Mouse (Mus musculus) kidney, postnatal 0 days (tissue): ENCODE data around the gene Erc1. TPM values are rescaled to one million over a fixed set of nuclear protein-coding genes. Genes with fewer than 3 reads are reported as not detected.

ENCODE experiments used
- ATAC-seq: fragments of 200-750 bp; cut with Nextera tagmentation; replicated peaks from 2 replicates; pipeline ENCODE4 v1.8.0; 2017; ENCODE audit warnings: low read depth, moderate number of reproducible peaks, moderate TSS enrichment, moderate library complexity; ENCODE audit not compliant: low FRiP score
- DNase-seq: peaks from one replicate; pipeline ENCODE4 v3.0.0-alpha.2; 2016; ENCODE audit warnings: low spot score
- H3K27ac ChIP-seq: fragments of 300-500 bp; sonication (generic); 2 replicates; pipeline ENCODE4 v1.5.1; 2014; ENCODE audit warnings: mild to moderate bottlenecking
- H3K27me3 ChIP-seq: fragments of 300-500 bp; sonication (generic); 2 replicates; pipeline ENCODE4 v1.6.1; 2014; ENCODE audit warnings: low read length, mixed read lengths; ENCODE audit not compliant: insufficient read depth
- H3K36me3 ChIP-seq: fragments of 300-500 bp; sonication (generic); 2 replicates; pipeline ENCODE4 v1.6.1; 2014; ENCODE audit warnings: low read length, mixed read lengths; ENCODE audit not compliant: insufficient read depth
- H3K4me1 ChIP-seq: fragments of 300-500 bp; sonication (generic); replicated peaks from 2 replicates; pipeline ENCODE4 v1.6.1; 2014; ENCODE audit warnings: antibody characterized with exemption, low read length, mixed read lengths; ENCODE audit not compliant: insufficient read depth
- H3K4me2 ChIP-seq: fragments of 300-500 bp; sonication (generic); 2 replicates; pipeline ENCODE4 v1.6.1; 2014; ENCODE audit warnings: mild to moderate bottlenecking, low read length, moderate library complexity, mixed read lengths
- H3K4me3 ChIP-seq: fragments of 300-500 bp; sonication (generic); replicated peaks from 2 replicates; pipeline ENCODE4 v1.5.1; 2014; ENCODE audit warnings: low read depth, low read length
- H3K9ac ChIP-seq: fragments of 300-500 bp; sonication (generic); 2 replicates; pipeline ENCODE4 v1.6.1; 2014; ENCODE audit warnings: low read depth, low read length
- H3K9me3 ChIP-seq: fragments of 300-500 bp; sonication (generic); replicated peaks from 2 replicates; pipeline ENCODE4 v1.6.1; 2016; ENCODE audit warnings: low read length, inconsistent platforms, mixed read lengths
- CTCF ChIP-seq: IDR thresholded peaks from 2 replicates; pipeline ENCODE4 v1.5.1; 2016; ENCODE audit warnings: antibody characterized with exemption, low read depth, mild to moderate bottlenecking, moderate library complexity
- WGBS: fragments of 180-500 bp; shearing (Covaris S2); extraction: QIAGEN DNeasy Blood & Tissue Kit; methylation state at CpG from one replicate; pipeline ENCODE4 v1.1.7; 2014; 5-methylcytosine and 5-hydroxymethylcytosine counted together
- polyA plus RNA-seq: library from polyadenylated mRNA; unstranded; fragments of >200 nt; fragmentation: Nextera tagmentation; extraction: Ambion mirVana; gene quantifications from 2 replicates; pipeline ENCODE4 v1.2.1, GENCODE M21; 2015

Erc1 gene
- polyA plus RNA-seq, 1 experiment from 2014 or later: 10.6 TPM

- 77% methylated on average over 4 of the region's 4 CpGs for WGBS
- H3K9me3 ChIP-seq: no peaks in the 10 kb centered on the region
- H3K27ac ChIP-seq: no peak overlapping the region
- no peak overlapping the region for H3K4me2 ChIP-seq
- H3K4me3 ChIP-seq: no peak overlapping the region
- no peak overlapping the region for H3K9ac ChIP-seq
- H3K27me3 ChIP-seq: no peaks in the 10 kb centered on the region
- peaks cover 15% of the 10 kb centered on the region; the same call in 1 of the 2 replicates for H3K36me3 ChIP-seq
- DNase-seq: no peak
- no peak for TF ChIP-seq CTCF
- no peaks in the 10 kb centered on the region for H3K4me1 ChIP-seq
- ATAC-seq: no peak
These were observed 271.3 kb downstream of the Erc1 start for GRCm38 (mm10) chr6:119576706-119577105.

- no peak overlapping the region for H3K4me2 ChIP-seq
- no peak for DNase-seq
- no peaks in the 10 kb centered on the region for H3K9me3 ChIP-seq
- H3K27me3 ChIP-seq: no peaks in the 10 kb centered on the region
- H3K4me3 ChIP-seq: no peak overlapping the region
- no peak for TF ChIP-seq CTCF
- H3K4me1 ChIP-seq: no peaks in the 10 kb centered on the region
- no peak overlapping the region for H3K9ac ChIP-seq
- H3K36me3 ChIP-seq: peaks cover 15% of the 10 kb centered on the region; the same call in 1 of the 2 replicates
- WGBS: 93% methylated on average over 12 of the region's 12 CpGs
- ATAC-seq: no peak
- no peak overlapping the region for H3K27ac ChIP-seq
These were observed 272.6 kb downstream of the Erc1 start for GRCm38 (mm10) chr6:119575331-119575730.

- DNase-seq (no peak), ATAC-seq (no peak)
- no peaks in the 10 kb centered on the region for H3K4me1 ChIP-seq
- no peak overlapping the region for H3K9ac ChIP-seq
- 71% methylated on average over 7 of the region's 7 CpGs for WGBS
- H3K36me3 ChIP-seq: peaks cover 18% of the 10 kb centered on the region; the same call in 1 of the 2 replicates
- no peak overlapping the region for H3K27ac ChIP-seq
- no peaks in the 10 kb centered on the region for H3K9me3 ChIP-seq
- no peak for TF ChIP-seq CTCF
- H3K4me2 ChIP-seq: no peak overlapping the region
- H3K27me3 ChIP-seq: no peaks in the 10 kb centered on the region
- no peak overlapping the region for H3K4me3 ChIP-seq
These were observed 275.7 kb downstream of the Erc1 start for GRCm38 (mm10) chr6:119572296-119572695.

- no peak for DNase-seq
- ATAC-seq: no peak
- Histone ChIP-seq H3K36me3 (peaks cover 18% of the 10 kb centered on the region; the same call in 1 of the 2 replicates), H3K4me3 (no peak overlapping the region), H3K4me2 (no peak overlapping the region), H3K9me3 (no peaks in the 10 kb centered on the region), H3K27ac (no peak overlapping the region), H3K9ac (no peak overlapping the region), H3K4me1 (peaks cover 4% of the 10 kb centered on the region; the same call in 1 of the 2 replicates), H3K27me3 (no peaks in the 10 kb centered on the region)
- WGBS: 77% methylated on average over 4 of the region's 4 CpGs
- TF ChIP-seq CTCF: no peak
These were observed 277.2 kb downstream of the Erc1 start for GRCm38 (mm10) chr6:119570797-119571196.

- Histone ChIP-seq H3K4me1 (peaks cover 12% of the 10 kb centered on the region; the same call in 1 of the 2 replicates), H3K27ac (no peak overlapping the region), H3K4me3 (no peak overlapping the region), H3K9ac (no peak overlapping the region), H3K9me3 (no peaks in the 10 kb centered on the region), H3K4me2 (no peak overlapping the region), H3K36me3 (0 out of 2 replicates have a peak, but pooled peaks cover 3% of the 10 kb centered on the region), H3K27me3 (no peaks in the 10 kb centered on the region)
- DNase-seq (no peak), ATAC-seq (peak; percentile 26; the same call in 1 of the 2 replicates)
- 54% methylated on average over 2 of the region's 2 CpGs for WGBS
- no peak for TF ChIP-seq CTCF
These were observed 279.6 kb downstream of the Erc1 start for GRCm38 (mm10) chr6:119568339-119568738.

- Histone ChIP-seq H3K36me3 (0 out of 2 replicates have a peak, but pooled peaks cover 3% of the 10 kb centered on the region), H3K9me3 (no peaks in the 10 kb centered on the region), H3K4me2 (peak overlapping the region; percentile 21; the same call in 1 of the 2 replicates), H3K4me1 (peaks cover 12% of the 10 kb centered on the region), H3K4me3 (no peak overlapping the region), H3K27ac (peak overlapping the region; percentile 3), H3K9ac (no peak overlapping the region), H3K27me3 (no peaks in the 10 kb centered on the region)
- DNase-seq: peak; percentile 85
- 23% methylated on average over 23 of the region's 23 CpGs for WGBS
- TF ChIP-seq CTCF: no peak
- peak; percentile 51 for ATAC-seq
These were observed 282.3 kb downstream of the Erc1 start for GRCm38 (mm10) chr6:119565451-119566379.
